In the genomic region with DNA sequence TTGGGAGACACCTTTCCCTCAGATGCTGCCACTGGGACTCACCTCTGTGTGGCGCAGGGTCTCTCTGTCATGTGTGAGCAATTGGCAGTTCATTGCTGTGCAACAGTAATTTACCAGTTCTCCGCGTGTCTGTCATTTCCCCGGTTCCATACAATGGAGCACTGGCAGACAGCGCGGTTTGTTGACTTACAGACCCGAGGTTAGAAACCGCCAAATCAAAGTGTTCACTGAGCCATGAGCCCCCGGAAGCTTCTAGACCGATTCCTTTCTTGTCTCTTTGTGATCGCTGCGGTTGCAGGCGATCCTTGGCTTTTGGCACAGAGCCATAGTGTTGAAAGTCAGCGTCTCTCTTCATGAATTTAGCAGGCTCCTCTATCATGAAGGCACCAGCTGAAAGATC, we compare ENCODE assay signal across 14 mouse cellular contexts.
DNase-seq lines count a peak whose midpoint lies in the region; ATAC-seq and TF ChIP-seq lines count a peak whose summit lies in the region.
"Had no signal": no experiment of that assay in that cellular context is flagged by ENCODE, and none has a peak within 500 bp of the region (broad histone marks: within the 10 kb centered on the region; RNA-seq: fewer than 3 reads in every experiment).

No protein-coding gene starts in this region.

- DNase-seq in adrenal gland, postnatal 36 days, result peak; percentile 7 to 21
- no peak for DNase-seq in adrenal gland, postnatal 25 days
- DNase-seq in layer of hippocampus, adult 2 months (ENCODE audit: low spot score in 2 of 2), result no peak
- no peak for DNase-seq in layer of hippocampus, postnatal 25 days (ENCODE audit: extremely low spot score in 1 of 2, low spot score in 1 of 2)
- peak; percentile 24 for DNase-seq in brain, embryonic 18.5 days (ENCODE audit: low read depth, low spot score)
- peak; percentile 33 for DNase-seq in kidney, postnatal 14 days
- DNase-seq in thymus, postnatal 4 days, result no peak
- DNase-seq: gastrocnemius, postnatal 36 days; liver, embryonic 13.5 days had no signal

- H3K27ac ChIP-seq in layer of hippocampus, adult 2 months, result peak overlapping the region; percentile 43
- H3K27ac ChIP-seq: heart, embryonic 15.5 days; intestine, embryonic 15.5 days; liver, embryonic 13.5 days; stomach, embryonic 15.5 days had no signal

- no peak for TF ChIP-seq CTCF in layer of hippocampus, adult 2 months (conservative IDR thresholded peaks at IDR 0.05)

- no peak overlapping the region for H3K4me3 ChIP-seq in layer of hippocampus, adult 2 months
- H3K4me3 ChIP-seq: erythroblast, embryonic 14.5 days; heart, embryonic 15.5 days; intestine, embryonic 15.5 days; liver, embryonic 13.5 days; stomach, embryonic 15.5 days had no signal

- ATAC-seq in frontal cortex, adult (ENCODE audit: low TSS enrichment), result no peak
- ATAC-seq: intestine, embryonic 15.5 days had no signal

Comparison
In these comparisons a context has a peak if more than half of its experiments do, and no peak if none do; other contexts are left out.
1. DNase-seq: peak in adrenal gland, postnatal 36 days (2 of 2), brain, embryonic 18.5 days (single experiment) and kidney, postnatal 14 days (single experiment); none in adrenal gland, postnatal 25 days (single experiment), layer of hippocampus, adult 2 months (0 of 2), layer of hippocampus, postnatal 25 days (0 of 2) and thymus, postnatal 4 days (single experiment).